ENCODE assay signal across 36 mouse cellular contexts in the genomic region with DNA sequence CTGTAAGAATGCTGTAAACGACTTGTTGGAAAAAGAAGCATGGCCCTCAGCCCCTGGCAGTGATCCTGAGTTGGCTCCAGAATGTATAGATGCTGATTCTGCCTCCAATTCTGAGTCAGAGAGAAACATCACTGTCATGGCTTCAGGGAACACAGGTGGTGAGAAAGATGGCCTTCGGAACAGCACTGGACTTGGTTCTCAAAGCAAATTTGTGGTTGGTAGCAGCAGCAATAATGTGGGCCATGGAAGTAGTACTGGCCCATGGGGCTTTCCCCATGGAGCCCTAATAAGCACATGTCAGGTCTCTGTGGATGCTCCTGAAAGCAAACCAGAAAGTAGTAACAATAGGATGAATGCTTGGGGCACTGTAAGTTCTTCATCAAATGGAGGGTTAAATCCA. TPM values are rescaled to one million over a fixed set of nuclear protein-coding genes. Genes with fewer than 3 reads are reported as not detected.
"Had no signal": no experiment of that assay in that cellular context is flagged by ENCODE, and none has a peak within 500 bp of the region (broad histone marks: within the 10 kb centered on the region; RNA-seq: fewer than 3 reads in every experiment).

No protein-coding gene starts in this region.

- H3K27me3 ChIP-seq: heart, embryonic 12.5 days; heart, embryonic 13.5 days; heart, embryonic 15.5 days; hindbrain, embryonic 12.5 days; hindbrain, embryonic 13.5 days; hindbrain, embryonic 15.5 days; intestine, embryonic 15.5 days; kidney, embryonic 15.5 days had no signal

- DNase-seq: heart, postnatal 10 days; heart, postnatal 14 days; heart, postnatal 36 days; heart, postnatal 4 days; kidney, adult 11 months; kidney, adult 18-20 months; kidney, adult 2 months; kidney, adult 8-10 months; kidney, adult 9 months; kidney, postnatal 10 days; kidney, postnatal 14 days; kidney, postnatal 25 days; kidney, postnatal 36 days; kidney, postnatal 4 days; layer of hippocampus, adult 9-11 months; layer of hippocampus, postnatal 36 days had no signal

- H3K4me1 ChIP-seq: heart, embryonic 10.5 days; heart, embryonic 13.5 days; heart, embryonic 15.5 days; hindbrain, embryonic 10.5 days; hindbrain, embryonic 12.5 days; hindbrain, embryonic 13.5 days; hindbrain, embryonic 15.5 days; intestine, embryonic 15.5 days; kidney, embryonic 15.5 days had no signal

- H3K27ac ChIP-seq: heart, embryonic 10.5 days; heart, embryonic 13.5 days; heart, embryonic 15.5 days; hindbrain, embryonic 10.5 days; hindbrain, embryonic 12.5 days; hindbrain, embryonic 13.5 days; hindbrain, embryonic 14.5 days; hindbrain, embryonic 15.5 days; hindbrain, postnatal 0 days; intestine, embryonic 15.5 days; kidney, embryonic 15.5 days; kidney, postnatal 0 days; layer of hippocampus, adult 2 months; left cerebral cortex, adult 2 months had no signal

- ATAC-seq: hindbrain, embryonic 16.5 days; hindbrain, postnatal 0 days; inflammation-experienced regulatory T-cells, adult 6 months; intestine, embryonic 15.5 days; intestine, embryonic 16.5 days had no signal

- H3K9ac ChIP-seq: heart, embryonic 12.5 days; heart, embryonic 13.5 days; heart, embryonic 15.5 days; hindbrain, embryonic 12.5 days; hindbrain, embryonic 13.5 days; hindbrain, embryonic 14.5 days; hindbrain, embryonic 15.5 days; intestine, embryonic 15.5 days; kidney, embryonic 15.5 days had no signal

- H3K4me2 ChIP-seq: heart, embryonic 11.5 days; heart, embryonic 12.5 days; heart, embryonic 13.5 days; heart, embryonic 15.5 days; hindbrain, embryonic 12.5 days; hindbrain, embryonic 13.5 days; hindbrain, embryonic 14.5 days; hindbrain, embryonic 15.5 days; intestine, embryonic 15.5 days; kidney, embryonic 15.5 days had no signal

- H3K9me3 ChIP-seq: heart, embryonic 10.5 days; heart, embryonic 12.5 days; heart, embryonic 13.5 days; heart, embryonic 15.5 days; hindbrain, embryonic 10.5 days; hindbrain, embryonic 12.5 days; hindbrain, embryonic 13.5 days; hindbrain, embryonic 15.5 days; intestine, embryonic 15.5 days; kidney, embryonic 15.5 days had no signal

- H3K4me3 ChIP-seq: heart, embryonic 10.5 days; heart, embryonic 12.5 days; heart, embryonic 13.5 days; heart, embryonic 15.5 days; hindbrain, embryonic 10.5 days; hindbrain, embryonic 12.5 days; hindbrain, embryonic 13.5 days; hindbrain, embryonic 15.5 days; intestine, embryonic 15.5 days; kidney, embryonic 15.5 days; layer of hippocampus, adult 2 months; left cerebral cortex, adult 2 months had no signal

RNA-seq across cellular contexts. Expression of a gene that starts 45.0 kb away (rescaled TPM):
- total RNA-seq: heart, postnatal 10 days; heart, postnatal 14 days; heart, postnatal 25 days; heart, postnatal 36 days; heart, postnatal 4 days had no signal
- polyA plus RNA-seq: heart, embryonic 11.5 days; heart, embryonic 15.5 days; hindbrain, embryonic 12.5 days; hindbrain, embryonic 14.5 days had no signal
